Mouse (Mus musculus) T-helper 2 cell (primary cell): ENCODE measurements around the gene Gse1.

Experiments
- in situ Hi-C: fragments of 300-600 bp; cut with MboI, MseI; formaldehyde crosslinking; loops from one replicate; pipeline ENCODE4 v1.15.1; 2025; ENCODE audit warnings: high pct_unique_total_duplicates

Gse1 gene

GRCm38 (mm10) chr8:120563851-120564837, 335.9 kb downstream of the Gse1 start:
- in situ Hi-C loops = no loop called here

- in situ Hi-C loops = no loop called here
Observed at GRCm38 (mm10) chr8:120565151-120565711, 337.0 kb downstream of the Gse1 start.

GRCm38 (mm10) chr8:120566681-120567080, 338.4 kb downstream of the Gse1 start:
- in situ Hi-C loops = no loop called here

- in situ Hi-C loops = no loop called here
Observed at GRCm38 (mm10) chr8:120567731-120568130, 339.5 kb downstream of the Gse1 start.

GRCm38 (mm10) chr8:120568164-120568798, 340.0 kb downstream of the Gse1 start:
- in situ Hi-C loops = no loop called here

GRCm38 (mm10) chr8:120569123-120569522, 340.9 kb downstream of the Gse1 start:
- in situ Hi-C loops = no loop called here

GRCm38 (mm10) chr8:120569939-120570715, 341.9 kb downstream of the Gse1 start:
- in situ Hi-C loops = no loop called here

GRCm38 (mm10) chr8:120571561-120571960, 343.3 kb downstream of the Gse1 start:
- in situ Hi-C loops = no loop called here

- in situ Hi-C loops = no loop called here
Observed at GRCm38 (mm10) chr8:120572534-120572933, 344.3 kb downstream of the Gse1 start.

- in situ Hi-C loops = no loop called here
Observed at GRCm38 (mm10) chr8:120573866-120574265, 345.6 kb downstream of the Gse1 start.

- in situ Hi-C loops = loop anchor here (25.0 kb wide), 1 partner anchor 1013 kb away; the partner anchor contains the start of gene Mbtps1
Observed at GRCm38 (mm10) chr8:120574941-120575340, 346.7 kb downstream of the Gse1 start.

- in situ Hi-C loops = loop anchor here (25.0 kb wide), 1 partner anchor 1014 kb away; the partner anchor contains the start of gene Mbtps1
Observed at GRCm38 (mm10) chr8:120575801-120576200, 347.5 kb downstream of the Gse1 start.

- in situ Hi-C loops = loop anchor here (25.0 kb wide), 1 partner anchor 1016 kb away; the partner anchor contains the start of gene Mbtps1
Observed at GRCm38 (mm10) chr8:120577821-120578220, 349.6 kb downstream of the Gse1 start.

- in situ Hi-C loops = loop anchor here (25.0 kb wide), 1 partner anchor 1018 kb away; the partner anchor contains the start of gene Mbtps1
Observed at GRCm38 (mm10) chr8:120580336-120581000, 352.2 kb downstream of the Gse1 start.

GRCm38 (mm10) chr8:120581329-120581728, 353.1 kb downstream of the Gse1 start:
- in situ Hi-C loops = loop anchor here (25.0 kb wide), 1 partner anchor 1019 kb away; the partner anchor contains the start of gene Mbtps1

- in situ Hi-C loops = loop anchor here (25.0 kb wide), 1 partner anchor 1020 kb away; the partner anchor contains the start of gene Mbtps1
Observed at GRCm38 (mm10) chr8:120581811-120582210, 353.6 kb downstream of the Gse1 start.

- in situ Hi-C loops = loop anchor here (25.0 kb wide), 1 partner anchor 1023 kb away; the partner anchor contains the start of gene Mbtps1
Observed at GRCm38 (mm10) chr8:120585521-120585920, 357.3 kb downstream of the Gse1 start.

- in situ Hi-C loops = loop anchor here (25.0 kb wide), 1 partner anchor 1027 kb away; the partner anchor contains the start of gene Mbtps1
Observed at GRCm38 (mm10) chr8:120588908-120589771, 360.9 kb downstream of the Gse1 start, which contains the start of gene Gins2. Gins2 (minus strand) TSS chr8:120589304.

- in situ Hi-C loops = loop anchor here (25.0 kb wide), 1 partner anchor 1028 kb away; the partner anchor contains the start of gene Mbtps1
Observed at GRCm38 (mm10) chr8:120589921-120590320, 361.7 kb downstream of the Gse1 start.
